Mouse (Mus musculus): Measurements from ENCODE around the gene Cryaa. TPM values are rescaled to one million over a fixed set of nuclear protein-coding genes. Genes with fewer than 3 reads are reported as not detected.

Gene Cryaa
- total RNA-seq, 2 experiments from 2014 or later: not detected

DNA sequence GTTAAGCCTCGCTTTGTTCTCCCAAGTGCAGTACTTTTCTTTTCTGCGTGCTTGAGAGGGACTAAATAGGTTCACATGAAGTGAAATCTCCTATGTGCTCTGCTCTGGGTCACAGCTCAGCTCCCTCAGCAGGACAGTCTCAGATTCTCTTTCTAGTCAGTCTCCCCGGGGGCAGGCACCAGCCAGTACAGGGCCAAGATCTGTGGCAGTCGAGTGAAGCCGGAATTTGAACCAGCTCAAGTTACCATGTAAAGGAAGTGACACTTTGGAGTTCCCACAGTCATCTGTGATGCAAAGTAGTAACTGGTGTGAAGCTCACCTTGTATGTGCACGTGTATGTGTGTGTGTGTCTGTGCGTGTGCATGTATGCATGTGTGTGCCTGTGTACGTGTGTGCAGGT is 32.8 kb downstream of the Cryaa start:
- no peak for DNase-seq

- no peak for DNase-seq
Observed at GRCm38 (mm10) chr17:31713709-31714108, 36.1 kb downstream of the Cryaa start.

DNA sequence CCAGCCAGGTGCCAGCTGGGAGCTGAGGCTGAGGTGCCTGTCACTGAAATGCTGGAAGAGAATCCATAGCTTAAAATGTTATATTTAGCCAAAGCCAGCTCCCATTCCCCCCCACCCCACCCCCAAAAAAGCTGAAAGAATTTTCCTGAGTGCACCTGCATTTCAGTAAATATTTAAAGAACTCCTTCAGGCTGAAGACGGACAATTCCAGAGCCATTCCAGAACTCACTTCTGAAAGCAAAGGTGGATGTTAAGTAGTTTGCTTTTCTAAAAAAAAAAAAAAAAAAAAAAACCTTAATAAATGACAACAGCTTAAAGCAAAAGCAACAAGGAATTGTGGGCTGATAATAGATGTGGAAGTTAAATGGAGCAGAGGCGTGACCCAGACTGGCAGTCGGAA is 36.5 kb downstream of the Cryaa start:
- DNase-seq: no peak

- DNase-seq: no peak
Observed at GRCm38 (mm10) chr17:31715006-31715405, 37.4 kb downstream of the Cryaa start.

- no peak for DNase-seq
Observed at GRCm38 (mm10) chr17:31721637-31722036, 44.0 kb downstream of the Cryaa start.

DNA sequence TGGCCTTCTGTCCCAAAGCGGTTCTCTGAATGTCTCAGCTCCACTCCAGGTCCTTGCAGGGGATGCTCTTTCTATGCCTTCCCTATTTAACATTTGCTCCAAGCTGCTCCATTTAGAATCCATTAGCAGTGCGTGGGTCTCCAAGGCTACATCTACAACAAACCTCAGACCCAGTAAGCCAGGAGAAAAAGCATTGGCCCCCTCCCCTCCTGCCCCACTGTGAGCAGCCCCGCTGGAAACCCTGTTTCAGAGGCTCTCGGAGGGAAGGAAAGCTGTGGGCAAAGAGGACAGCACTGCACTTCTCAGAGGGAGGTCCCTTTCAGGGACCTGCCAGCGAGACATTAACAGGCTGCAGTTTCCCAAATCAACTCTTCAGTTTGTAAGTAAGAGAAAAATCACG is 47.8 kb downstream of the Cryaa start:
- no peak for DNase-seq

- no peak for DNase-seq
Observed at GRCm38 (mm10) chr17:31726216-31726615, 48.6 kb downstream of the Cryaa start.

DNA sequence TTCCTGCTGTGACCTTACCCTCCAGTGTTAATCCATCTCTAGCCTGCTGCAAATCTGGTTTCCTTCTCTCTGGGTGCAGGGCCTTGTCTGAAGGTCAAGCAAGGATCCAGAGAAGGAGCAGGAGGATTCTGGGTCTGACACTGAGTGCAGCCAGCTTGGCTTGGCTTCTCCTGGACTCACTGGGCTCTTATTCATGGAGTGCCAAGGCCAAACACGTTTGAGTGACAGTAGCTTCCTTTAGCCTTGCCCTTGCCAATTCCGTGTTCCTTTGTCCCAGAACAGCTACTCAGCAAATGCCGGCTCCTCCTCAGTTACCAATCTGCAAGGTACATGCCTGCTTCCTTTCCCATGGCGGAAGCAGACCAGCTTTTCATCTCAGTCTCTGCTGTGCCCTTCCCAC is 49.6 kb downstream of the Cryaa start:
- DNase-seq: peak; percentile 67

DNA sequence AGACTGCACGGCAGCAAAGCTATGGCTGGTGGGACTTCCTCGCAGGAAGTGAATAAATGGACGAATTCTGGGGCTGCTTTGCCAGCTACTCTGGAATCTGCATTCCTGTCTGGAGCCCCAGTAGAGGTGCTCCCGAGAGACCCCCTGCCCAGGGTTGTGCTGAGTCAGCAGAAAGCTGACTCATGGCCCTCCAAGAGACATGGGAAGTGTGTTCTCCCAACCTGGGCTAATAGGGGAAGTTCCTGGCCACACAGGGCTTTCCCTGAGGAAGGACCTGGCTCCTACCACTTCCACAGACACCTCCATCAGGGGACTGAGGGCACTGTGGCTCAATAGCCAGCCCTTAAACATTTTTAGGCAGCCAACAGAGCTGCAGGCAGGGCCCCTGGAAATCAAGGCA is 50.4 kb downstream of the Cryaa start:
- no peak for DNase-seq

- DNase-seq: peak; percentile 70 to 79
Observed at GRCm38 (mm10) chr17:31728968-31729501, 51.4 kb downstream of the Cryaa start.

DNA sequence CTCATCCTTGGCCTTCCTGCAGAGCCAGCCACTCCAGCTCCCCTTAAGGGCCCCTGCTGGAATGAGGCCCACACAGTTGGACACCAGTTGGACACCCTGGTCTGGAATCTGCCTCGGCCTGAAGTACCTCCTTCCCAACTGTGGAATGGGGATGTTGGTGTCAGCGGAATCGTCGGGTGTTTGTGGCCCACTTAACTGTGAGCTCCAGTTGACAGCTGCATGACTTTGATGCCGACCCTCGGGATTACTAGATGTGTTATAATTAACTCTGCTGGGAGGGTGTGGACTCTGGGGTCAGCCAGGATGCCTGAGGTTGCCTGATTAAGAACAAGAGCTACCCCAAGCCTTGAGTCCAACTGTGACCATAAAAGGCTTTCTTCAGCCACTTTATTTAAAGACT is 53.4 kb downstream of the Cryaa start:
- no peak for DNase-seq

Other genes with a start within 250 kb of the Cryaa start
- 10 to 100 TPM; 20.5 to 24.0 TPM for gene Wdr4, start 157.8 kb upstream of the Cryaa start, total RNA-seq (2021)
- gene Ndufv3, start 157.7 kb upstream of the Cryaa start, total RNA-seq (2021): 100 to 1,000 TPM; 372 to 422 TPM
- gene Pknox1, start 113.1 kb upstream of the Cryaa start, total RNA-seq (2021): 10 to 100 TPM; 19.9 to 24.0 TPM
- 1 to 10 TPM; 2.3 to 6.1 TPM for gene Cbs, start 40.6 kb upstream of the Cryaa start, total RNA-seq (2021)
- 100 to 1,000 TPM; 158 to 159 TPM for gene U2af1, start 18.9 kb upstream of the Cryaa start, total RNA-seq (2021)
- 100 to 1,000 TPM; 124 to 127 TPM for gene Sik1, start 178.0 kb downstream of the Cryaa start, total RNA-seq (2021)